Mouse (Mus musculus): ENCODE data around the gene Usp29. TPM values are rescaled to one million over a fixed set of nuclear protein-coding genes. Genes with fewer than 3 reads are reported as not detected.
A peak's percentile ranks its signal among the peaks of the same experiment; 100 is the strongest.
"Not testable (repeated sequence)": the region's sequence is repeated elsewhere in the genome, so short reads cannot be mapped to it uniquely, and the experiment has no call there.

The Usp29 gene
- polyA plus RNA-seq, 1 experiment from 2014 or later, result 42.4 TPM

GRCm38 (mm10) chr7:6860689-6861088 is 130.3 kb downstream of the Usp29 start:
- Histone ChIP-seq H3K36me3 (replicated peaks) (no peaks in the 10 kb centered on the region), H3K4me1 (peaks cover 17% of the 10 kb centered on the region), H3K4me2 (no peak overlapping the region), H3K4me3 (no peak overlapping the region), H3K9ac (no peak overlapping the region), H3K27me3 (replicated peaks) (no peaks in the 10 kb centered on the region), H3K9me3 (no peaks in the 10 kb centered on the region), H3K27ac (peak overlapping the region; percentile 76)
- WGBS, result 4% methylated on average over 6 of the region's 6 CpGs
- peak; percentile 92 for ATAC-seq (replicated peaks)

GRCm38 (mm10) chr7:6866351-6866750 is 136.0 kb downstream of the Usp29 start:
- no peak for ATAC-seq (replicated peaks)
- no peaks in the 10 kb centered on the region for H3K9me3 ChIP-seq
- no peak overlapping the region for H3K4me2 ChIP-seq
- no peaks in the 10 kb centered on the region for H3K36me3 ChIP-seq (replicated peaks)
- H3K27me3 ChIP-seq (replicated peaks), result no peaks in the 10 kb centered on the region
- H3K27ac ChIP-seq, result no peak overlapping the region
- no peak overlapping the region for H3K9ac ChIP-seq
- no peak overlapping the region for H3K4me3 ChIP-seq
- peaks cover 27% of the 10 kb centered on the region for H3K4me1 ChIP-seq

DNA sequence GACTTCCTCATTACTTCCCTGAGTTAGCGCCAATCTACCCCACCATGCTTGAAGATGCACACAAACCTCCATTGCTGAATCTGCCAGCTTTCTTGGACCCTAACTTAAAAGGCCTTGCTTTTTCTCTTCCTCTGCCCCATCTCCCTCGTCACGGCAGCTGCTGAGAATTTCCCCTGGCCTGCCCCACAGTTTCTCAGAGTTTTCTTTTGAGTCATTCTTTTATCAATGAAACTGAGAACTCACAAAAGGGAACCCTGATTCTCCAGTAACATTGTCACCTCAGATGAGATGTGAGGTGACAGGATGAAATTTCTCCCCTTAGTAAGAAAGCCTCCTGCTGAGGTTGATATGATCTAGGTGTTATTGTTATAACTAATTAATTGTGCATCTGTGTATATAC is 138.5 kb downstream of the Usp29 start:
- H3K36me3 ChIP-seq (replicated peaks), result no peaks in the 10 kb centered on the region
- H3K27ac ChIP-seq, result 0 out of 2 replicates have a peak overlapping the region, but pooled peaks have one; percentile 57
- no peak for ATAC-seq (replicated peaks)
- 47% methylated on average over 3 of the region's 3 CpGs for WGBS
- no peak overlapping the region for H3K9ac ChIP-seq
- no peak overlapping the region for H3K4me3 ChIP-seq
- peaks cover 24% of the 10 kb centered on the region for H3K4me1 ChIP-seq
- no peaks in the 10 kb centered on the region for H3K27me3 ChIP-seq (replicated peaks)
- no peak overlapping the region for H3K4me2 ChIP-seq
- no peaks in the 10 kb centered on the region for H3K9me3 ChIP-seq

DNA sequence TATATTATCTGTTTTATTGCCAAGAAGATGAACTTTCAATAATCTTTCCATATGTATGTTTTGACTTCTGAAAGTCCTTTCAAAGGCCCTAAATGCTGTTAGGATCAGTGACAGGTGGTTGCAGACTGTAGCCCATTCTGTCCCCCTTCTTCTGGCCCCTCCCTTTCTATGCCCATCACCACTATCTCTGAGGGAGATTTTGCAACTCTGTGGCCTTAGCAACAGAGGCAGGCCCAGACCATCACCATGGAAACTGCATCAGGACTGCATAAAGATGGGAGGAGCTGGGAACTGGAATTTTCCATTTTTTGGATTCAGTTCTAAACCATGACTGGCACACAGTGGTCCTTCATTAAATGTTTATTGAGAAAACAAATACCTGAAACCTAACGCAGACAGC is 139.2 kb downstream of the Usp29 start:
- H3K4me1 ChIP-seq, result peaks cover 30% of the 10 kb centered on the region
- H3K36me3 ChIP-seq (replicated peaks), result no peaks in the 10 kb centered on the region
- peak; percentile 89 for ATAC-seq (replicated peaks)
- no peaks in the 10 kb centered on the region for H3K9me3 ChIP-seq
- peak overlapping the region; percentile 38 for H3K27ac ChIP-seq
- H3K27me3 ChIP-seq (replicated peaks), result no peaks in the 10 kb centered on the region
- 46% methylated on average over 1 of the region's 1 CpGs for WGBS
- H3K4me2 ChIP-seq, result no peak overlapping the region
- H3K9ac ChIP-seq, result no peak overlapping the region
- no peak overlapping the region for H3K4me3 ChIP-seq

GRCm38 (mm10) chr7:6874448-6874847 is 144.1 kb downstream of the Usp29 start:
- Histone ChIP-seq H3K4me2 (peak overlapping the region; percentile 20), H3K9ac (no peak overlapping the region), H3K27me3 (replicated peaks) (no peaks in the 10 kb centered on the region), H3K9me3 (no peaks in the 10 kb centered on the region), H3K4me3 (no peak overlapping the region), H3K36me3 (replicated peaks) (no peaks in the 10 kb centered on the region), H3K27ac (peak overlapping the region; percentile 70), H3K4me1 (peaks cover 20% of the 10 kb centered on the region)
- WGBS, result 28% methylated on average over 19 of the region's 19 CpGs
- peak; percentile 85 for ATAC-seq (replicated peaks)

GRCm38 (mm10) chr7:6878202-6878601 is 147.8 kb downstream of the Usp29 start:
- Histone ChIP-seq H3K4me3 (no peak overlapping the region), H3K27ac (no peak overlapping the region), H3K36me3 (replicated peaks) (no peaks in the 10 kb centered on the region), H3K27me3 (replicated peaks) (no peaks in the 10 kb centered on the region), H3K4me2 (no peak overlapping the region), H3K9ac (no peak overlapping the region), H3K4me1 (peaks cover 17% of the 10 kb centered on the region), H3K9me3 (no peaks in the 10 kb centered on the region)
- 44% methylated on average over 1 of the region's 1 CpGs for WGBS
- no peak for ATAC-seq (replicated peaks)

GRCm38 (mm10) chr7:6878849-6879248 is 148.5 kb downstream of the Usp29 start:
- H3K4me3 ChIP-seq; H3K27me3 ChIP-seq (replicated peaks): not testable (repeated sequence)
- WGBS, result 93% methylated on average over 3 of the region's 3 CpGs

DNA sequence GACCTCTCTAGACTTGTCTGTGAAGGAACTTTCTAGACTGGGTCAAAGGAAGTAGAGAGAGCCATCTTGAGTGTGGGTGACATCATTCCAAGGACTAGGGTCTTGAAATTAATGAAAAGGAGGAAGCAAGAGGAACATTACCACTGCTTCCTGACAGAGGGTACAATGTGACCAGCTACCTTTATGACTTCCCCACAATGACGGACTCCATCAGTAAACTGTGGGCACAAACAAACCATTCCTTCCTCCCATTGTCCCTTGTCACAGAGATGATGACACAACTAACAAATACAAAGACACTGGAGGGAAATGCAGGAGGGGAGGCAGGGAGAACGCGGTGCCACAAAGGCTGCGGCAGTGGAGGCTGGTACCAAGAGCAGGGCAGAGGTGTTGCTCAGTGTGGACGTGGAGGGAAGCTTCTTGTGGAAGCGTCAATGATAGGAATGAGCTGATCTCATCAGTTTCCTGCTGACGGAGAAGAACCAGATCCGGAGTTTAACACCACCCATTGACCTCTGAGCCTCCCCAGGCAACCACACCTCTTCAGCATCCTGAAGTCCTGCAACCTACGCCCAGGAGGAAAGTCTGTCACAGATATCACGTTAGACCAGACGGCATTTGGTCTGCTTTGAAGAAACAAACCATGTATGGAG is 149.3 kb downstream of the Usp29 start:
- no peaks in the 10 kb centered on the region for H3K27me3 ChIP-seq (replicated peaks)
- no peaks in the 10 kb centered on the region for H3K9me3 ChIP-seq
- H3K27ac ChIP-seq, result no peak overlapping the region
- no peak overlapping the region for H3K4me3 ChIP-seq
- H3K36me3 ChIP-seq (replicated peaks), result no peaks in the 10 kb centered on the region
- no peak for ATAC-seq (replicated peaks)
- H3K4me1 ChIP-seq, result peaks cover 10% of the 10 kb centered on the region
- whole genome bisulfite sequencing, result 91% methylated on average over 11 of the region's 11 CpGs
- no peak overlapping the region for H3K4me2 ChIP-seq
- no peak overlapping the region for H3K9ac ChIP-seq

More at GRCm38 (mm10) chr7:6878849-6879248, 148.5 kb downstream of the Usp29 start:
- not testable (repeated sequence) for H3K9ac ChIP-seq; H3K4me2 ChIP-seq; ATAC-seq (replicated peaks); H3K36me3 ChIP-seq (replicated peaks); H3K27ac ChIP-seq; H3K9me3 ChIP-seq
- H3K4me1 ChIP-seq, result peaks cover 16% of the 10 kb centered on the region

GRCm38 (mm10) chr7:6880918-6881317 is 150.5 kb downstream of the Usp29 start:
- WGBS, result 73% methylated on average over 1 of the region's 1 CpGs
- H3K27ac ChIP-seq; H3K27me3 ChIP-seq (replicated peaks); H3K9ac ChIP-seq; H3K4me3 ChIP-seq; H3K4me1 ChIP-seq; H3K36me3 ChIP-seq (replicated peaks); H3K4me2 ChIP-seq; H3K9me3 ChIP-seq: not testable (repeated sequence)
- peak; percentile 40 for ATAC-seq (replicated peaks)

- no peaks in the 10 kb centered on the region for H3K27me3 ChIP-seq (replicated peaks)
- H3K9ac ChIP-seq, result no peak overlapping the region
- 14% methylated on average over 5 of the region's 6 CpGs for WGBS
- peaks cover 5% of the 10 kb centered on the region for H3K4me1 ChIP-seq
- no peaks in the 10 kb centered on the region for H3K36me3 ChIP-seq (replicated peaks)
- peak overlapping the region; percentile 74 for H3K27ac ChIP-seq
- ATAC-seq (replicated peaks), result peak; percentile 94
- no peak overlapping the region for H3K4me2 ChIP-seq
- H3K9me3 ChIP-seq, result no peaks in the 10 kb centered on the region
- no peak overlapping the region for H3K4me3 ChIP-seq
These were observed 151.2 kb downstream of the Usp29 start for GRCm38 (mm10) chr7:6881473-6882046.

DNA sequence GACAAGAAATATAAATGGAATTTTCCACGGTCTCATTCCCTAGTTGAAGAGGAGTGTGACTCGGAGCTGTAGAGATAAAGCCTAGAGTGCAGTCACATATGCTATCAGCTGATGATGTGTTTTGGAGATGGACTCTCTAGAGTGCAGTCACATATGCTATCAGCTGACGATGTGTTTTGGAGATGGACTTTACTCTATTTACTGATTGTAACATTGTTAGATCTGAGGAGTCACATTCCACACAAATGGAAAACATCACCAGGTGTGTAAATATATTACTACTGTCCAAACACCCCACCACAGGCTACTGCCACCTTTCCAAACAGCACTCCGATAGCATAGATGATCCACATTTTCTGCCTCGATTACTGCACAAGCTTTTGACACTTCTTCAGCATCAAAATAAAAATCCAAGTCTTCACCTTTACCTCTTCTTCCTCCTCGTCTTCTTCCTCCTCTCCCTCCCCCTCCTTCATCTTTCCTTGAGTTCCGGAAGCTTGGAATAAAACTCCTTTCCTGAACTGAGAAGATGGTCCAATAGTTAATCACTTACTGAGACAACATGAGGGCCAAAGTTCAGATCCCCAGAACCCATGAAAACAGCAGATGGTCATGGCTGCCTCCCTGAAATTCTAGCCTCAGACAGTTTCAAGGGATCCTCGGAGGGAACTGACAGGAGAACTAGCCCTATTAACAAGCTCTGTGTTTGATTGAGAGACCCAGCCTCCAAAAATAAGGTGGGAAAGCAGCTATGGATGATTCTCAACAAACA is 153.2 kb downstream of the Usp29 start:
- ATAC-seq (replicated peaks), result no peak
- H3K36me3 ChIP-seq (replicated peaks), result no peaks in the 10 kb centered on the region
- no peaks in the 10 kb centered on the region for H3K9me3 ChIP-seq
- H3K9ac ChIP-seq, result no peak overlapping the region
- no peak overlapping the region for H3K4me3 ChIP-seq
- no peaks in the 10 kb centered on the region for H3K27me3 ChIP-seq (replicated peaks)
- H3K4me1 ChIP-seq, result peaks cover 5% of the 10 kb centered on the region
- H3K27ac ChIP-seq, result no peak overlapping the region
- WGBS, result 89% methylated on average over 8 of the region's 8 CpGs
- H3K4me2 ChIP-seq, result no peak overlapping the region

- H3K9ac ChIP-seq, result no peak overlapping the region
- H3K4me1 ChIP-seq, result peaks cover 8% of the 10 kb centered on the region
- no peaks in the 10 kb centered on the region for H3K9me3 ChIP-seq
- H3K4me3 ChIP-seq, result no peak overlapping the region
- WGBS, result 84% methylated on average over 7 of the region's 7 CpGs
- H3K36me3 ChIP-seq (replicated peaks), result no peaks in the 10 kb centered on the region
- H3K4me2 ChIP-seq, result no peak overlapping the region
- ATAC-seq (replicated peaks), result no peak
- H3K27ac ChIP-seq, result no peak overlapping the region
- no peaks in the 10 kb centered on the region for H3K27me3 ChIP-seq (replicated peaks)
These were observed 155.0 kb downstream of the Usp29 start for GRCm38 (mm10) chr7:6885416-6885815.
